Mouse (Mus musculus) right cerebral cortex, postnatal 10 days (tissue): ENCODE results near the gene Gal3st3.

Experiments used
- DNase-seq, 2 experiments: peaks; one replicate each; pipeline ENCODE4 v3.0.0; 2021; ENCODE audit warnings: low spot score in 2 of 2

Gene Gal3st3

DNA sequence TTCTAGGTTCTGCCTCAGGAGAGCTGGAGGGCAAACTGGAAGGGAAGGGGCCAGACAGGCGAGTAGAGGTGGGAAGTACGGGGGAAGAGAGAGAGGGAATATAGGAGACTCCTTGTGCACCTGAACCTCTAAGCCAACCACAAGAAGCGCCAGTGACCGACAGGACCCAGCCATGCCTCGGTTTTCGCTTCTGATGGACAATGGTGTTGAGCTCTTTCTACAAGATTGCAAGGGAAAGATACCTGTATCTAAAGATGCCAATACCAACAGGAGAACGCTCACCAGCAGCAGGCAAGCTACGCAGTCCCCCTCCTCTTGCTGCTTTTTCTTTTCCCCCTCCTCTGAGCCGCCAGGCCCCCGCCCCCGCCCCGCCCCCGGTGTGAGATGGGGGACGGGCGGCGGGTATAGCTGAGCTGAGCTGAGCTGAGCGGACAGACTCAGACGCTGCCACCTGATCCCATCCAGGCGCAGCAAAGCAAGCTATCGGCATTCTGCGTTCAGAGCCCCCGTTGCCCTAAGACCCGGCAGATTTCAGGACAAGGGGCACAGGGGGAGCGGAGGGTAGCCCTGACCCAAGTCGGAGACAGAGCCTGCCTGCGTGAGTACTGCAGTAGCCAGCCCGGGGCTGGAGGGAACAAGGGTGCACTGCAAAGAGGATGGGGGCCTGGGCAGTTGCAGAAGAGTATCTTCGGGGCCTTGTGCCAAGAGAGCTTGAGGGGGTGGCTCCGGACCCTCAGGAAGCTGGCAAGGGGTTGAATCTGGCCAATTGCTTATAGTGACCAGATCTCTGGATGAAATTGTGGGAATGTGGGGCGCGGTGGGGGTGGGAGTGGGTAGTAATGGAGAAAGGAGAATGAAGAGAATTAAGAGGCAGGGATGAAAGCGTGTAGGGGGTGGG, at the start of gene Gal3st3:
Gene Gal3st3 (plus strand): TSS at position 429 of the 898 bp plus-strand sequence.
- peak; percentile 71 to 75 for DNase-seq

DNA sequence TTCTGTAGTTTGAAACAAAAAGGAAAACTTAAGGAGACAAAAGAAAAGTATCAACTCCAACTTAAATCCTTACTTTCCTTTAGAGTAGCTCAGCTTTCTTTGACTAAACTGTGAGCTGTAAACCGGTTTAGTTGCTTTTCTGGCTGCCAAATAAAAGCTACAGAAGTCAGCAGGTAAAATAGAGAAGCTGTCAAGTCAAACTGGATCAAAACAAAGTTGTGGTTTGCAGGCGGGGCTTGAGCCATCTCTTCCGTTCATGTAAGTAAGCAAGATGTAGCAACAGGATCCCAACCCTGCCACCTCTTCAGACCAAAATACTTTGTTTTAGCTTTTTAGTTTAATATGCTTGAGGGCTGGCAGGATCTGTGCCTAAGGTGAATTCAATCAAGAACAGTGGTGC, 41.0 kb upstream of the Gal3st3 start:
- DNase-seq = no peak

DNA sequence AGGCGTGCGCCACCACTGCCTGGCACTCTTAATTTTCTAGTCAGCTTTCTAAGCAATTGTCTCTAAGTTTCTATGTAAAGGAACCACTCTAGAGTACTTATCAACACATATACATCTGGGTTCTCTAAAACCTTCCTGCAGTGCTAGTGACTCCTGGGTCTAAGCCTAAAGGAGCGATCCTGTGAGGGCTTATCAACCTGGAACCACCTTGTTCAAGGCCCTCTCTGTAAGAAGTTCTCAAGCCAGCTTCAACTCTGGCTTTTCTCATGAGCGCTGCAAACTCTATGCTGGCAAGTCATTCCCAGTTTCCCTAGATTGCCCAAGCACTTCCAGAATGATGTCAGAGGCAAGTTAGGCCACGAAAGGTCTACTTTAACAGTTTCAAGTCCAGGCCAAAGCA, 31.1 kb upstream of the Gal3st3 start:
- no peak for DNase-seq

DNA sequence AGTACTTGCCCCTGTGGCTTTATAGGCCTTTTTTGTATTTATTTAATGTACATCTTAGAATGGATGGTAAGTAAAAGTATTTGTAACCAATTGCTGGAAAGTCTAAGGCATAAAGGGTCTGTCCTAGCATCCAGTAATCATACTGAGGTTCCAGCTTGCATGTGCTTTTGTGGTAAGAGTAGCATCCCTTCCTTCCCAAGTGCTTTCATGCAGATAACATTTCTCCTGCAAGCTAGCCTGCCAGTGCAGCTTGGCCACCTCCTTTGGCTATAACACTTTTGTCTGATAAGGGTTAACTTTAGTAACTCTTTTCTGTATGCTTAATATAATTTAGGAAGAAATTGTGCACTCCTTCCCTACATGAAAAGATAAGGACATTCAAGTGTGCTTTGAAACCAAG, 30.1 kb upstream of the Gal3st3 start:
- DNase-seq = no peak

DNA sequence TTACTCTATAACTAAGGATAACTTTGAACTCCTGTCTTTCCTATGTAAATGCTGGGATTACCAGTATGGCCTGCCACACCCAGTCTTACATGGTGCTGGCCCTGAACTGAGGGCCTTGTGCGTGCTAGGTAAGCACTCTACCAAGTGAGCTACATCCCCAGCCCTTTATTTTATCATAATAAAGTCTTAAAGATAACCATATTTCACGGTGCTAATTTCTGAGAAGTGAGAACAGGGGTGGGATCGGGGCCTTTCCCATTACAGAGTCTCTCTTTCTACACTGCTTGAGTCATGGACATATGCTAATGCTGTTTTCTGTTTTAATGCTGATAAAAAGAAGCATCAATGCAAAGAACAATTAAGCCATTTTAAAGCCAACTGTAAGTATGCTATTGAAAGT, 29.3 kb upstream of the Gal3st3 start:
- DNase-seq = no peak

DNA sequence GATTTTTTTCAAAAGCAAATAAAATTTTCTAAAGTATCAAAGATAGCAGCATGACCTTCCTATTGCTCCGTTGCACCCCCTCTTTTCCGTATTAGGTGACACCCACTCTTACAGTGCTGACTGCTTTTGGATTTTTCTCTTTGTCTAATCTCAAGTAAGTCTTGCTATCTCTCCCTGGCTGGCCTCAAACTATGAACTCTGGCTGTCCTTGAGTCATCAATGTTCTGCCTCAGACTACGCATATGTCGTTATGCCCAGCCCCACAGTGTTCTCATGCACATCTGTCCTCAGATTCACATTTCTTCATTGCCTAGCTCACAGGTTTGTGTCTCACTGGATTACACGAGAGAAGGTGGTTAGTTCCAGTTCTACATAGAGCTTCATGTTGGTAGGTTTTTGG, 28.7 kb upstream of the Gal3st3 start:
- no peak for DNase-seq

DNA sequence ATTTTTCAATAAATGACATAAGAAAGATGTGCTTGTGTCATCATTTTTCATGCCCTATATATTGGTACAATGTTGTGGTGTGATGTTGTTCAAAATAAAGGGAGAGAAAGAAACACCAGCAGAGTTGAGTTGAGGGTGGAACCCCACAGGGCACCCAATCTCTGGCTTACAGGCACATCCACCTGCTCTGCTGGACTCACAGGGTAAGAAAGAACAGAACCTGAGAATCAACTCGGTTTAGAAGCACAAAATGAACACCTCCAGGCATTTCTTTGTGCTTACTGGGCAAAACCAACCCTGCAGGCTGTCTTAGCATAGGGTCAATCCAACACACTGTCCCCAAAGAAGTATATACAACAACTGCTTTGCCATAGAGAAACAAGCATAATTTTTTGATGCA, 26.7 kb upstream of the Gal3st3 start:
- DNase-seq = no peak

DNA sequence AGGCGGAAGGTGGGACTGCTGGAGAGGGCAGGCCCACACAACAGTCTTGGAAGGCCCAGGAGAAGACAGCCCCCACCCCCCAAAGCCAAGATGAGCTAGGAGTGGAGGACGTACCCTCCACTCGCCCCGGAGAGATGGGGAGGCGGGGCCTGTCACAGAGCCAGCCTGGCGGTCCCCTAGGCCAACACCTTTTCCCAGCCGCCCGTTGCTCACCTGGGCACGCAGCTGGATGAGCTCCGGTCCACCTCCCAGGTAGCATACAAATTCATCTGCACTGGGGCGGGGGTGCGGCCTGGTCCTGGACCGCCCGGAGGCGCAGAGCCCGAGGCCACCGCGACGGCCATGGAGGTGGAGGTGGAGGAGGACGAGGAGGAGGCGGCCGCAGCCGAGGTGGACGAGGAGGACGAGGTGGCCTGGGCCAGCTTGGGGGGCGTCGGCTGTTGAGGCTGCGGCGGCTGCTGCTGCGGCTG, 25.8 kb upstream of the Gal3st3 start:
- DNase-seq = peak; percentile 61 to 62

DNA sequence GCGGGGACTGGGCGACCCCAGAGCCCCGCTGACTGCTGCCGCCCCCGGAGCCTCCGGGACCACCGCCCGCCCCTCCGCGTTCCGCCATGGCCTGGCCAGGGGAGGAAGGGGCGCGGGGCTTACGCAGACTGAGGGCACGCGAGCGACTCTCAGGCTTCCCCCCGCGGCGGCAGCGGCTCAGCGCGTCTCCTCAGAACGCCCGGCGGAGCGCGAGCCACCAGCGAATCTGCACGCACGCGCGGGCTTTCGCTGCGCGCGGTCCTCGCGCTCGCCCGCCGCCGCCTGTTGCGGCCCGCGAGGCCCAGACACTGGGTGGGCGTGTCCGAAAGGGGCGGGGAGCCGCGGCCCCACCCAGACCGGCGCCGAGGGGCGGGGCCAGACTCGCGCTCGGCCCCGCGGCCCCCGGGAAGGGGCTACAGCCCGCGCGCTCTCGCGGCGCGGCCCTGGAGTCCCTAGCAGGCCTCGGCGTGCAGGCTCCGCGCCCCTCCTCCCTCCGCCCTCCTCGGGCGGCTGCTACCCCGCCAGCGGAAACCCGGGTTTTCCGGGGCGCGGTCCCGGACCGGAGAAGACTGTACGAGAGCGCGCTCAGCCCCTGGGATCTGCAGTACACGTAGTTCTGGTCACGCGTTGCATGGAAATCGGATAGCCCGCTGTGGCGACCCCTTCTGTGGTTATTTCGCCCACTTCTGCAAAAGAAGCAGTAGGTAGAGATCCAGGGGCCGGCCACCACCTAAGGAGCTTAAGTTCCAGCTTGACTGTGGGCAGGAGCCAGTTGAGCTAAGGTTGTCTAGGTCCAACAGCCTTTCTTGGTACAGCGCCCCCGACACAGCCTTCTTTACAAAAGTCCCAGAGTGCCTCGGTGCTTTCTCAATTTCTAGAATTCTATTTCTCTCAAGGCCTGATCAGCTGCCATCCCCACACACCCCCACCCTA, 25.1 kb upstream of the Gal3st3 start, which contains the start of gene Pacs1:
Gene Pacs1 (minus strand): TSS at position 319 of the 933 bp plus-strand sequence.
- peak; percentile 91 to 93 for DNase-seq

DNA sequence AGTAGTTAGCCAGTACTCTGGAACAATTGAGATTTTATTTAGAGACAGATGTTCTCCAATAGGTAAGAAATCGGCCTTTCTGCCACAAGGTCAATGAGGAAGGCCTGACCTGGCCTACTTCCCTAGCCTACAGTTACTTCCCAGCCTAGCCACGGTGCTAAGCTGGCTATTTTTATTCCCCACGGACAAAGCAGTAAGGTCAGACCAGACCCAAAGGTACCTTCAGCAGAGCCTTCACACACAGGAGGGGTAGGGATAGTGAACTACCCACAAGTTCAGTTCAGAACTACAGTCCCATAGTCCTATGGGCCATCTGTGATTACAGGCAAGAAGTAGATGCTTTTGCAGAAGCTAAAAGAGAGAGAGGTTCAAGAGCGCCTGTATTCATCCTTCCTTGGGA, 24.2 kb upstream of the Gal3st3 start:
- DNase-seq = no peak

DNA sequence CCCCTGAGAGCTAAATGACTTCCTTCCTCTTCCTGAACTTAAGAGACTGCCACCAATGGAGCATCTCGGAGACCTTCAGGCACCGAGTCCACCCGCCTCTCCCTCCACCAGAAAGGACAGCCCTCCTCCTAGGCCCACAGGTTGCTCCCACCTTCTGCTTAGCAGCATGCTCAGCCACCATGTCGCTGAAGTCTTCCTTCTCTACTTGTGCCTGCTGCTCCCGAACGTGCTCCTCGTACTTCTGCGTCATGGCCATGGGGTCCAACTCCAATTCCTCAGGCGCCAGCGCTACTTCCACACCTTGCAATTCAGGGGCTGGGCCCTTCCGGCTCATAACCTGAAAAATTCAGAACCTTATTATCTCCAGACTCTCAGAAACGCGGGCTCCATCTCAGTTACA, 23.5 kb upstream of the Gal3st3 start:
- DNase-seq = no peak

DNA sequence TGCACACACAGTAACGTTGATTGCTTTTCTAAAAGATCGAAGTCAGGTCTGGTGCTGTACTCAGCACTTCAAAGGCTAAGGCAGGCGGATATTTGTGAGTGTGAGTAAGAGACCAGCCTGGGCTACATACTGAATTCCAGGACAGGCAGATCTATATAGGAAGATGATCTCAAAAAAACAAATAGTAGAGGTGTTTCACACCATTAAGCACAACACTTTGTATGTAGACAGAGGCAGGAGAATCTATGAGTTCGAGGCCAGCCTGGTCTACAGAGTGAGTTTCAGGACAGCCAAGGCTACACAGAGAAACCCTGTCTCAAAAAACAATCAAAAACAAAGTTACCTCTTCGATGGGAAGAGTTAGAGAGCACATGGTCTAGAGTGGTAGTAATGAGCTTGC, 22.4 kb upstream of the Gal3st3 start:
- DNase-seq = no peak

DNA sequence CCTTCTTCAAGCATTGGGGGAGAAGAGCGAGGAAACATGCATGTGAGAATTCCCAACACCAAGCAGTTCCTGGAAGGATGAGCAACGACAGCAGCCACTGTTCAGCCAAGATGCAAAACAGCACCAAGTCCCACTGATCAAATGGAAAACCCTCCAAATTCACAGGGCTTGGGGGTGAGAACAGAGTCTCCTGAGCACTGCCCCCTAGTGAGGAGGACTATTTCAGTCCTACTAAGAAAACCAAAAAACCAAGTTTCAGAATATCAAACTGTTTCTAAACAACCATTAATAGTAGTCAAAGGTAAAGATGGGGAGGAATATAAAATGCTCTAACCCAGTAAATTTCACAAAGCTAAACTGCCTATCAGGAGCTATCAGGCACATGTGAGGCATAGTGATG, 21.6 kb upstream of the Gal3st3 start:
- no peak for DNase-seq

DNA sequence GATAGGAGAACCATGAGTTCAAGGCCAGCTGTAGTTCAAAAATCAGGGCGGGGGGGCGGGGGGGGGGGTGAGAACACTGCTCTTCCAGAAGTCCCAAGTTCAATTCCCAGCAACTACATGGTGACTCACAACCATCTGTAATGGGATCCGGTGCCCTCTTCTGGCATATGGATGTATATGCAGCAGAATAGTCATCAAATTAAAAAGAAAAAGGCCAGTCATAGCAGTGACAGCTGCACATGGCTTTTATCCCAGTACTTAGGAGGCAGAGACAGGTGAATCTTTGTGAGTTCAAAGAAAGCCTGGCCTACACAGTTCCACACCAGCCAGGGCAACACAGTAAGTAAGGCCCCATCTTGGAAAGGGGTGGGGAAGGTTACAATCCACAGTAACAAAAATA, 21.0 kb upstream of the Gal3st3 start:
- no peak for DNase-seq

DNA sequence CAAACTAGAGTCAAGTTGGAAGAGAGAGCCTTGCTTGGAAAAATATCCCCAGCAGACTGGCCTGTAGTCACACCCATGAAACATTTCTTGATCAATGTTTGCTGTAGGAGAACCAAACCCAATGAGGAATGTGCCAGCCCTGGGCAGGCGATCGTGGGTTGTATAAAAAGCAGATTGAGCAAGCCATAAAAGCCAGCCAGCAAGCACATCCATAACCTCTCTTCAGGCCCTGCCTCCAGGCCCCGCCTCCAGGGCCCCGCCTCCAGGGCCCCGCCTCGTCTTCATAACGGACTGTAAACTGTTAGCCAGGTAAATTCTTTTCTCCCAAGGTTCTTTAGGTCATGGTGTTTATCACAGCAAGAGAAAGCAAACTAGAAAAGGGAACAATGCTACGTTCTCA, 19.8 kb upstream of the Gal3st3 start:
- no peak for DNase-seq

DNA sequence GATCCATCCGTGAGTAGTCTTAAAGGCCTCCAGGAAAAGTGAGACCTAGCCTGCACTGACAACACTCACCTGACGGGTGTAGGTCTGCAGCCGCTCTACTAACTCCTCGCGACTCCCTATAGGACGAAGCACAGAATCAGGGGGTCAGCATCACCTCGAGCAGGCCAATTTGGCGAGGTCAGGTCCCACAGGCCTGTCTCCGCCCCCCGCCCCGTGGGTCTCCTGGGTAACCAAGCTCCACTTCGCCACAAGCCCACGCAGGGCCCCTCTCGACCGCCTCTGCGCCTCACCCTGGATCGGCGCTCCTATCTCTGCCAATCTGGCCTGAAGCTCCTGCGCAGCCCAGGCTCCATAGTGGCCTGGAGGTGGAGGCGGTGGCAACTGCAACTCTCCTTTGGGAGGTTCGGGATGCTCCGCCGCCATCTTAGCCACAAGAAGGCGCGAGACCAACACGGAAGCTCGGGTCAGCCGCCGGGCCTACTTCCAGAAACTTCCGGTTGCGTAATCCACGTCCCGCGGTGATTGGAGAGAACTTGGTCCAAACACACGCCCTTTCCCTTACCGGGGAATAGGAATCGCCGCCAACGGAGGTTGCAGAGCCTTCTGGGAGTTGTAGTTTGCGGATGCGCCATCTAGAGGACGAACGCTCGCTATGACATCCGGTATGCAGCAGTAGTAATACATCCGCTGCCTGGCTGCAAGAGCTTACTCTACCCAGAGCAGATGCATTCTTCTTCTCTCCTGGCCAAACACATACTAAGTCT, 3.0 kb upstream of the Gal3st3 start, which contains the start of gene Sf3b2:
Gene Sf3b2 (minus strand): TSS at position 484 of the 764 bp plus-strand sequence.
- DNase-seq = peak; percentile 99 to 100

DNA sequence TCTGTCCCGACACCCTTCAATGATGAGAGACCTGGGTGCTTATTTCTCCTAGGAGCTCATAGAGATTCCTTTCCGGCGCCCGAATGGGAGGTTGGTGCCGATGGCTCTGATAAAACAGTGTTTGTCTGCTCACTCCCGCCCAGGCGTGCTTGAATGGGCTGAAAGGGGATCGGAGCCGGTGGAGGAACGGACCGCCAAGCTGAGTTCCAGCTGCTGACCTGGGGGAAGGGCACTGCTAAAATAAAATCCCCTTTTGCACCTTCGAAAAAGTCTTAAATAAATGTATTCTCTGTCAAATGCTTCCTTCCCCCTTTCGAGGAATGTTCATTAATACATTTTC, 2.4 kb upstream of the Gal3st3 start:
- no peak for DNase-seq

DNA sequence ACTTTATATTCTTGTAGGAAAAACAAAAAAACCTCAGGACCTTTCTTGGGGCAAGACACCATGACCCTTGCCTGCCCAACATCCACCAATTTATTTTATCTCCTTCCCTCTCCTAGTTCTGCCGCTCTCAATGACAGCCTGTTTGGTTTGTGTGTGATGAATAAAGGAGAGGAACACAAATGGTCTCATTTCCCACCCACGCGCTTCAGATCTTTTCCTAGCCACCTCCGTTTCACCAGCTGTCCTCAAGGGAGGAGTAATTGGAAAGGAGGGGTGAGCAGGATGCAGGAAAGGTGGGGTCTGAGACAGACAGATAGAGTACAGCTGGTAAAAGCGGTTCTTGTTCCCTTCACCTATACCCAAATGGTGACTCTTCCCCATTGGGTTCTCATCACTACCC, 1.5 kb upstream of the Gal3st3 start:
- DNase-seq = peak in 1 of 2 experiments; percentile 79

DNA sequence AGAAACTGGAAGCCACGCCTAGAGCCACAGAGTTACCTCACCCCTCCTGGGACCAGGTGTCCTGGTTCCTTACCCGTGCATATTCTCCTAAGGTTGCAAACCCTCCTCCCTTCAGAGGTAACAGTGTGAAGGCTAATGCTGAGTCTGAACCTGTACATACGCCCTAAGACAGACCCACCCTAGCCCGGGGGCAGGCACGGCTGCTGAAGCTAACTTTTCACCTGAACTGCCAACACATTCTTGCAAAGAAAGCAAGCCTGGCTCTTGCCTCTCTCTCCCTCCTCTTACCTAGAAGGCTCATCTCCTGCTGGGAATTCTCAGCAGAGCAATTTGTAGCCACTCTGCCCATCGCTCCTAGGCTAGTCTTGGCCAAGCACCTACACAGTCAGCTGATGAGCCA, 2.5 kb downstream of the Gal3st3 start:
- no peak for DNase-seq

DNA sequence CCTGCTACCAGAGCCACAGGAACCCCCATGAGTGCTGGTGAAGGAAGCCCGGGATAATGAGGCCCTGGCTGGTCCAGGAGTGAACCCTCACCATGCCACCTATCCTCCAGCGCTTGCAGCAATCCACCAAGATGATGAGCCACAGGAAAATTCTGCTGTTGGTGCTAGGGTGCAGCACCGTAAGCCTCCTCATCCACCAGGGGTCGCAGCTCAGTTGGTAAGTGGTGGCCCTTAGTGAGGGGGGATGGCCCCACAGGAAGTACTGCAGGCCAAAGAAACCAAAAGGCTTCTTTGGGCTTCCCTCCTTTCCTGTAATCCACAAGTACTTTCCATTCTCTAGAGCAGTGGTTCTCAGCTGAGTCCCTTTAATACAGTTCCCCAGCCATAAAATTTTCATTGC, 4.3 kb downstream of the Gal3st3 start:
- peak in 1 of 2 experiments; percentile 64 for DNase-seq

DNA sequence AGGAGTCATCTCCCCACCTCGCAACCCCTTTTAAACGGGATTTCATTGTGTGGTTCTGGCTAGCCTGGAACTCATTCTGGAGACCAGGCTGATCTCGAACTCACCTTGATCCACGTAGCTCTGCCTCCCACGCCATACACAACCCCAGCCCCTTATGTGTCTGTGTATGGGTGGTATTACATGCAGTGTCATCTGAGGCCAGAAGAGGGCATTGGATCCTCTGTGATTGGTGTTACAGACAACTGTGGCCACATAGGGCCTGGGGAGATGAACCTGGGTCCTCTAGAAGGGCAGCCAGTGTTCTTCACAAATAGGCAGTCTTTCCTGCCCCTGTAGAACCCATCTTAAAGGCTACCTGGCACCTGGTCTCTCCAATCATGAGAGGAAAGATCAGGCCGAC, 8.1 kb downstream of the Gal3st3 start:
- DNase-seq = no peak
